Mouse (Mus musculus): ENCODE measurements around the gene Mroh8. TPM values are rescaled to one million over a fixed set of nuclear protein-coding genes. Genes with fewer than 3 reads are reported as not detected.
"Not testable (repeated sequence)": the region's sequence is repeated elsewhere in the genome, so short reads cannot be mapped to it uniquely, and the experiment has no call there.

The Mroh8 gene
- polyA plus RNA-seq, 1 experiment from 2014 or later = 0.62 TPM

GRCm38 (mm10) chr2:157203459-157204365 is 75.6 kb downstream of the Mroh8 start:
- H3K27me3 ChIP-seq (ENCODE audit: insufficient read depth, poor library complexity, severe bottlenecking) = no peaks in the 10 kb centered on the region
- no peak for DNase-seq (ENCODE audit: low spot score)
- 2% methylated on average over 49 of the region's 49 CpGs for WGBS
- H3K4me1 ChIP-seq = no peaks in the 10 kb centered on the region; the same call in 1 of the 2 replicates
- no peaks in the 10 kb centered on the region for H3K9me3 ChIP-seq
- peak overlapping the region; percentile 76 for H3K4me3 ChIP-seq
- peaks cover 24% of the 10 kb centered on the region for H3K36me3 ChIP-seq
- peak overlapping the region; percentile 99 for H3K27ac ChIP-seq

- H3K36me3 ChIP-seq = peaks cover 28% of the 10 kb centered on the region
- DNase-seq (ENCODE audit: low spot score) = no peak
- H3K27ac ChIP-seq = no peak overlapping the region
- H3K27me3 ChIP-seq (ENCODE audit: insufficient read depth, poor library complexity, severe bottlenecking) = no peaks in the 10 kb centered on the region
- no peaks in the 10 kb centered on the region for H3K9me3 ChIP-seq
- no peak overlapping the region for H3K4me3 ChIP-seq
- no peaks in the 10 kb centered on the region; the same call in 1 of the 2 replicates for H3K4me1 ChIP-seq
These were observed 76.3 kb downstream of the Mroh8 start for GRCm38 (mm10) chr2:157203026-157203425.

- H3K27ac ChIP-seq = no peak overlapping the region
- H3K36me3 ChIP-seq = peaks cover 33% of the 10 kb centered on the region
- H3K4me1 ChIP-seq = no peaks in the 10 kb centered on the region; the same call in 1 of the 2 replicates
- no peaks in the 10 kb centered on the region for H3K9me3 ChIP-seq
- WGBS = 83% methylated on average over 6 of the region's 6 CpGs
- H3K4me3 ChIP-seq = no peak overlapping the region
- DNase-seq (ENCODE audit: low spot score) = peak; percentile 56
- H3K27me3 ChIP-seq (ENCODE audit: insufficient read depth, poor library complexity, severe bottlenecking) = no peaks in the 10 kb centered on the region
These were observed 77.0 kb downstream of the Mroh8 start for GRCm38 (mm10) chr2:157202361-157202760.

- WGBS = 90% methylated on average over 6 of the region's 6 CpGs
These were observed 78.1 kb downstream of the Mroh8 start for GRCm38 (mm10) chr2:157201081-157201830.

GRCm38 (mm10) chr2:157198405-157198804 is 80.9 kb downstream of the Mroh8 start:
- H3K9me3 ChIP-seq; H3K27ac ChIP-seq; H3K4me1 ChIP-seq; H3K4me3 ChIP-seq; H3K27me3 ChIP-seq (ENCODE audit: insufficient read depth, poor library complexity, severe bottlenecking): not testable (repeated sequence)
- peak; percentile 7 for DNase-seq (ENCODE audit: low spot score)
- WGBS = 98% methylated on average over 11 of the region's 11 CpGs
- H3K36me3 ChIP-seq = peaks cover 72% of the 10 kb centered on the region

More at GRCm38 (mm10) chr2:157201081-157201830, 78.1 kb downstream of the Mroh8 start:
- H3K27ac ChIP-seq = no peak overlapping the region
- DNase-seq (ENCODE audit: low spot score) = peak; percentile 58
- H3K4me1 ChIP-seq = no peaks in the 10 kb centered on the region; the same call in 1 of the 2 replicates
- H3K36me3 ChIP-seq = peaks cover 44% of the 10 kb centered on the region
- H3K4me3 ChIP-seq = no peak overlapping the region
- H3K9me3 ChIP-seq = no peaks in the 10 kb centered on the region
- H3K27me3 ChIP-seq (ENCODE audit: insufficient read depth, poor library complexity, severe bottlenecking) = no peaks in the 10 kb centered on the region

GRCm38 (mm10) chr2:157190651-157191050 is 88.7 kb downstream of the Mroh8 start:
- Histone ChIP-seq H3K4me1 (no peaks in the 10 kb centered on the region), H3K9me3 (no peaks in the 10 kb centered on the region), H3K4me3 (no peak overlapping the region), H3K27ac (no peak overlapping the region), H3K36me3 (peaks cover 90% of the 10 kb centered on the region), H3K27me3 (ENCODE audit: insufficient read depth, poor library complexity, severe bottlenecking) (no peaks in the 10 kb centered on the region)
- no peak for DNase-seq (ENCODE audit: low spot score)
- 93% methylated on average over 4 of the region's 4 CpGs for WGBS

DNA sequence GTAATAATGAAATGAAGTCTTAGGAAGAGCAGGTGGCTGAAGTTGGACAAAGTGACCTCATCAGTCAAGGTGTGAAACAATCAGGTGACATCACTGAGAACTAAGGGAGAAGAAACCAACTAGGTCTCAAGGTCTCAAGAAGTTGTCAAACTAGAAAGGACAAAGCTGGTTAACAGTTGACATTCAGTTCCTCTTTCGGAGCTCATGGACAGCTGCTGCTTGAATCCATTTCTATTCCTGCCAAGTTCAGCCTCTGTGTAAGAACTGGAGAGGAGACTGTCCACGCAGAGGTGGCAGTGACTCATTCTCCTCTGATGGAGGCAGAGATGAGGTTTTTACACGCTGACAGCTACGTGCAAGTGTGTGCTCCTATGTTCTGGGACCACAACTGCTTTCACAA is 92.1 kb downstream of the Mroh8 start:
- DNase-seq (ENCODE audit: low spot score) = no peak
- 88% methylated on average over 4 of the region's 4 CpGs for WGBS
- H3K4me3 ChIP-seq = no peak overlapping the region
- peaks cover 9% of the 10 kb centered on the region; the same call in 1 of the 2 replicates for H3K4me1 ChIP-seq
- no peak overlapping the region for H3K27ac ChIP-seq
- H3K27me3 ChIP-seq (ENCODE audit: insufficient read depth, poor library complexity, severe bottlenecking) = no peaks in the 10 kb centered on the region
- no peaks in the 10 kb centered on the region for H3K9me3 ChIP-seq
- H3K36me3 ChIP-seq = peaks cover 76% of the 10 kb centered on the region

DNA sequence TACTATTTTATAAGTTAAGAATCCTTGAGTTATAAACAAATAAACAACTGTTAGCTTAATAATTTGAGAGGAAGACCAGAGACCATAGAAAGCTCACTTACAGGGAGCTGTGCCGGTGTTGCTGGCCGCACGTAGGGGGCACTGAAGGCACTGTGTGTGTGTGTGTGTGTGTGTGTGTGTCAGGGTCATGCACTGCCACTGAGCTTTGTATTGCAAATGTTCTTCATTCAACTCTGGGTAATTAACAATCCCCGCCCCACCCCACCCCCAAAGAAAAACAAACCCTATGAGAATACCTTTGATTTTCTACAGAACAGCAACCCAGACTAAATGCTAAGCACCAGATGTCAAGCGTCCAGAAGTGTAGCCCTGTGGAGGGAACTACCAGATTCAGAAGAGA is 92.8 kb downstream of the Mroh8 start:
- H3K27ac ChIP-seq = no peak overlapping the region
- H3K4me1 ChIP-seq = peaks cover 9% of the 10 kb centered on the region; the same call in 1 of the 2 replicates
- no peaks in the 10 kb centered on the region for H3K27me3 ChIP-seq (ENCODE audit: insufficient read depth, poor library complexity, severe bottlenecking)
- no peak overlapping the region for H3K4me3 ChIP-seq
- peaks cover 75% of the 10 kb centered on the region for H3K36me3 ChIP-seq
- no peak for DNase-seq (ENCODE audit: low spot score)
- no peaks in the 10 kb centered on the region for H3K9me3 ChIP-seq
- 77% methylated on average over 5 of the region's 5 CpGs for WGBS

- Histone ChIP-seq H3K4me1 (peaks cover 9% of the 10 kb centered on the region; the same call in 1 of the 2 replicates), H3K4me3 (no peak overlapping the region), H3K27ac (0 out of 2 replicates have a peak overlapping the region, but pooled peaks have one; percentile 42), H3K27me3 (ENCODE audit: insufficient read depth, poor library complexity, severe bottlenecking) (no peaks in the 10 kb centered on the region), H3K9me3 (no peaks in the 10 kb centered on the region), H3K36me3 (peaks cover 70% of the 10 kb centered on the region)
- WGBS = 67% methylated on average over 13 of the region's 13 CpGs
- no peak for DNase-seq (ENCODE audit: low spot score)
These were observed 94.2 kb downstream of the Mroh8 start for GRCm38 (mm10) chr2:157185022-157185660.

GRCm38 (mm10) chr2:157178167-157178566 is 101.2 kb downstream of the Mroh8 start:
- 86% methylated on average over 6 of the region's 6 CpGs for WGBS
- no peaks in the 10 kb centered on the region for H3K27me3 ChIP-seq (ENCODE audit: insufficient read depth, poor library complexity, severe bottlenecking)
- no peaks in the 10 kb centered on the region for H3K9me3 ChIP-seq
- H3K4me3 ChIP-seq = no peak overlapping the region
- peaks cover 64% of the 10 kb centered on the region for H3K36me3 ChIP-seq
- no peaks in the 10 kb centered on the region for H3K4me1 ChIP-seq
- no peak overlapping the region for H3K27ac ChIP-seq
- no peak for DNase-seq (ENCODE audit: low spot score)

DNA sequence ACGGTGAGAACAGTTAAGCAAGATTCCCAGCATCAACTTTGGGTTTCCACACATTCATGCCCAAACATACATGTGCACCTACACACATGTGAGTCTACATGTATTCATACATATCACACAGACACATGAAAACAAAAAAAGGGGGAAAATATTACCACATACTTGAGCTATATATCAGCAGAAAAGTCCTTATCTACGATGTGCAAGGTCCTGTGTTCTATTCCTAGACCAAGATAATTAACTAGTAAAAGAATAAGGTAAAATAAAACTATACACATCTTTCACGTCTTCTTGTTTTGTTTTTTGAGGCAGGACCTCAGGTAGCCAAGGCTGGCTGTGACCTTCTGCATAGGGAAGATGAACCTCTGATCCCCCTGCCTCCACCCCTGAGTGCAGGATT is 103.1 kb downstream of the Mroh8 start:
- Histone ChIP-seq H3K4me1 (no peaks in the 10 kb centered on the region), H3K4me3 (no peak overlapping the region), H3K27me3 (ENCODE audit: insufficient read depth, poor library complexity, severe bottlenecking) (no peaks in the 10 kb centered on the region), H3K36me3 (peaks cover 60% of the 10 kb centered on the region), H3K9me3 (no peaks in the 10 kb centered on the region), H3K27ac (no peak overlapping the region)
- DNase-seq (ENCODE audit: low spot score) = no peak
- 88% methylated on average over 3 of the region's 3 CpGs for WGBS

- 81% methylated on average over 5 of the region's 5 CpGs for WGBS
- DNase-seq (ENCODE audit: low spot score) = no peak
- no peaks in the 10 kb centered on the region for H3K27me3 ChIP-seq (ENCODE audit: insufficient read depth, poor library complexity, severe bottlenecking)
- H3K9me3 ChIP-seq = no peaks in the 10 kb centered on the region
- H3K4me1 ChIP-seq = 0 out of 2 replicates have a peak, but pooled peaks cover 7% of the 10 kb centered on the region
- H3K36me3 ChIP-seq = peaks cover 58% of the 10 kb centered on the region
- no peak overlapping the region for H3K4me3 ChIP-seq
- no peak overlapping the region for H3K27ac ChIP-seq
These were observed 104.9 kb downstream of the Mroh8 start for GRCm38 (mm10) chr2:157174416-157174815.
